In genomic region chr4:58911831-58912628, GRCm38 (mm10) we compare ENCODE assay signal across 8 mouse cellular contexts. TPM values are rescaled to one million over a fixed set of nuclear protein-coding genes. Genes with fewer than 3 reads are reported as not detected.
DNase-seq lines count a peak whose midpoint lies in the region; ATAC-seq lines count a peak whose summit lies in the region.

No protein-coding gene starts in this region.

- H3K9ac ChIP-seq in limb, embryonic 12.5 days (replicated peaks): peak overlapping the region; percentile 97
- H3K9ac ChIP-seq in midbrain, embryonic 12.5 days (replicated peaks): peak overlapping the region; percentile 97

- peaks cover 13% of the 10 kb centered on the region for H3K4me1 ChIP-seq in limb, embryonic 12.5 days (replicated peaks)
- peaks cover 15% of the 10 kb centered on the region for H3K4me1 ChIP-seq in midbrain, embryonic 12.5 days

- under 1% methylated on average over 84 of the region's 126 CpGs for WGBS in limb, embryonic 12.5 days
- under 1% methylated on average over 70 of the region's 126 CpGs for WGBS in midbrain, embryonic 12.5 days

- H3K27ac ChIP-seq in limb, embryonic 12.5 days: peak overlapping the region; percentile 99
- H3K27ac ChIP-seq in midbrain, embryonic 12.5 days (replicated peaks): peak overlapping the region; percentile 97

- H3K4me3 ChIP-seq in limb, embryonic 12.5 days (replicated peaks): peak overlapping the region; percentile 91
- H3K4me3 ChIP-seq in midbrain, embryonic 12.5 days: peak overlapping the region; percentile 96

- H3K9me3 ChIP-seq in limb, embryonic 12.5 days: no peaks in the 10 kb centered on the region
- H3K9me3 ChIP-seq in midbrain, embryonic 12.5 days: no peaks in the 10 kb centered on the region

- H3K36me3 ChIP-seq in limb, embryonic 12.5 days: no peaks in the 10 kb centered on the region
- no peaks in the 10 kb centered on the region for H3K36me3 ChIP-seq in midbrain, embryonic 12.5 days

- intact Hi-C loops in gastrocnemius, postnatal 14 days (cut with DNase I; ENCODE audit: low total_unique reads): no loop called here

- DNase-seq in layer of hippocampus, adult 11-12 months (ENCODE audit: low spot score): peak; percentile 40
- no peak for DNase-seq in layer of hippocampus, adult 9-10 months (ENCODE audit: low spot score)
- peak; percentile 70 for DNase-seq in embryo, embryonic 10.5 days (ENCODE audit: low spot score)
- peak; percentile 79 for DNase-seq in gastrocnemius, postnatal 14 days
- peak; percentile 70 for DNase-seq in right cerebral cortex, postnatal 4 days

- H3K27me3 ChIP-seq in limb, embryonic 12.5 days: no peaks in the 10 kb centered on the region
- 0 out of 2 replicates have a peak, but pooled peaks cover 4% of the 10 kb centered on the region for H3K27me3 ChIP-seq in midbrain, embryonic 12.5 days

- peak overlapping the region; percentile 65 for H3K4me2 ChIP-seq in limb, embryonic 12.5 days
- peak overlapping the region; percentile 65 for H3K4me2 ChIP-seq in midbrain, embryonic 12.5 days (replicated peaks)

- ATAC-seq in inflammation-experienced regulatory T-cells, adult 6 months: peak; percentile 59
- peak; percentile 72 for ATAC-seq in limb, embryonic 12.5 days (ENCODE audit: insufficient number of reproducible peaks, insufficient read depth, low FRiP score, low TSS enrichment, low read depth)
- ATAC-seq in midbrain, embryonic 12.5 days (ENCODE audit: low FRiP score, low read depth): peak; percentile 81

RNA-seq across cellular contexts. Expression of gene Ecpas, which starts 0.5 kb away (rescaled TPM):
- total RNA-seq in gastrocnemius, postnatal 14 days (2021): 100 to 1,000 TPM; 206 to 221 TPM
- 10 to 100 TPM; 20.8 to 32.6 (median 31.2) TPM for polyA plus RNA-seq in inflammation-experienced regulatory T-cells, adult 6 months (2017; shearing (Covaris generic))
- polyA plus RNA-seq in limb, embryonic 12.5 days (2016; fragmentation: Nextera tagmentation; extraction: Ambion mirVana): 40.8 and 46.2 TPM in 2 replicates
- 36.6 and 39.9 TPM in 2 replicates for polyA plus RNA-seq in midbrain, embryonic 12.5 days (2016; fragmentation: Nextera tagmentation; extraction: Ambion mirVana)

RNA-seq across cellular contexts. Expression of gene Zkscan16, which starts 31.4 kb away (rescaled TPM):
- total RNA-seq in gastrocnemius, postnatal 14 days (2021): under 1 TPM; 0.16 to 0.18 TPM
- polyA plus RNA-seq in inflammation-experienced regulatory T-cells, adult 6 months (2017; shearing (Covaris generic)): not detected
- 1.1 and 1.4 TPM in 2 replicates for polyA plus RNA-seq in limb, embryonic 12.5 days (2016; fragmentation: Nextera tagmentation; extraction: Ambion mirVana)
- 1.1 TPM in 2 replicates for polyA plus RNA-seq in midbrain, embryonic 12.5 days (2016; fragmentation: Nextera tagmentation; extraction: Ambion mirVana)
